Comparison of ENCODE assay signal across 8 mouse cellular contexts in genomic region chr12:52010630-52010961, GRCm38 (mm10). TPM values are rescaled to one million over a fixed set of nuclear protein-coding genes. Genes with fewer than 3 reads are reported as not detected.
DNase-seq lines count a peak whose midpoint lies in the region; ATAC-seq and TF ChIP-seq lines count a peak whose summit lies in the region.

No protein-coding gene starts in this region.

- DNase-seq in MEL (ENCODE audit: low read depth, low spot score): peak; percentile 64
- DNase-seq in embryonic facial prominence, embryonic 14.5 days (ENCODE audit: low spot score): peak; percentile 70
- peak; percentile 89 for DNase-seq in midbrain, embryonic 11.5 days (ENCODE audit: low spot score, missing footprints)
- no peak for DNase-seq in layer of hippocampus, postnatal 36 days
- DNase-seq in right cerebral cortex, adult 18-20 months: no peak
- DNase-seq in adrenal gland, adult 18-20 months (ENCODE audit: low spot score in 2 of 2): no peak

- H3K36me3 ChIP-seq in intestine, postnatal 0 days (ENCODE audit: control insufficient read depth, insufficient read depth): no peaks in the 10 kb centered on the region
- H3K36me3 ChIP-seq in intestine, embryonic 15.5 days: no peaks in the 10 kb centered on the region
- peaks cover 0 to 3% of the 10 kb centered on the region in 2 experiments; a peak in 1 of 4 replicates for H3K36me3 ChIP-seq in MEL (ENCODE audit: control insufficient read depth in 1 of 2, insufficient read depth in 2 of 2, low read length in 2 of 2)
- no peaks in the 10 kb centered on the region for H3K36me3 ChIP-seq in embryonic facial prominence, embryonic 14.5 days (ENCODE audit: control insufficient read depth, insufficient read depth, low read length)
- no peaks in the 10 kb centered on the region for H3K36me3 ChIP-seq in midbrain, embryonic 11.5 days (ENCODE audit: control insufficient read depth, insufficient read depth, low read length)

- H3K27me3 ChIP-seq in intestine, postnatal 0 days (replicated peaks; ENCODE audit: control insufficient read depth, insufficient read depth, low read length): no peaks in the 10 kb centered on the region
- H3K27me3 ChIP-seq in intestine, embryonic 15.5 days (replicated peaks): no peaks in the 10 kb centered on the region
- peaks cover 0 to 1% of the 10 kb centered on the region in 2 experiments; a peak in 2 of 4 replicates for H3K27me3 ChIP-seq in MEL (ENCODE audit: control insufficient read depth in 1 of 2, insufficient read depth in 2 of 2, low read length in 2 of 2)
- H3K27me3 ChIP-seq in embryonic facial prominence, embryonic 14.5 days (replicated peaks; ENCODE audit: control insufficient read depth, insufficient read depth, low read length): no peaks in the 10 kb centered on the region
- no peaks in the 10 kb centered on the region for H3K27me3 ChIP-seq in midbrain, embryonic 11.5 days (ENCODE audit: control insufficient read depth, insufficient read depth, low read length)

- no peak; a peak in 1 of 4 replicates for TF ChIP-seq EP300 in MEL (IDR thresholded peaks at IDR 0.05; ENCODE audit: low read depth in 1 of 2, low read length in 2 of 2)

- peaks cover 5% of the 10 kb centered on the region; the same call in 1 of the 2 replicates for H3K79me2 ChIP-seq in MEL (ENCODE audit: control insufficient read depth, insufficient read depth, low read length, poor library complexity)

- ATAC-seq in intestine, postnatal 0 days: no peak
- no peak for ATAC-seq in intestine, embryonic 15.5 days
- no peak for ATAC-seq in embryonic facial prominence, embryonic 14.5 days (ENCODE audit: low read depth)
- ATAC-seq in midbrain, embryonic 11.5 days (ENCODE audit: low FRiP score): no peak

- no peaks in the 10 kb centered on the region for H3K4me1 ChIP-seq in intestine, postnatal 0 days (replicated peaks; ENCODE audit: control insufficient read depth, insufficient read depth, low read length)
- no peaks in the 10 kb centered on the region for H3K4me1 ChIP-seq in intestine, embryonic 15.5 days (replicated peaks)
- H3K4me1 ChIP-seq in MEL (ENCODE audit: control insufficient read depth in 1 of 2, insufficient read depth in 2 of 2, low read length in 2 of 2): peaks cover 0 to under 1% of the 10 kb centered on the region in 2 experiments; a peak in 2 of 4 replicates
- peaks cover 2% of the 10 kb centered on the region for H3K4me1 ChIP-seq in embryonic facial prominence, embryonic 14.5 days (ENCODE audit: control insufficient read depth, insufficient read depth, low read length)
- no peaks in the 10 kb centered on the region for H3K4me1 ChIP-seq in midbrain, embryonic 11.5 days (ENCODE audit: control insufficient read depth, insufficient read depth, low read length)

- no peaks in the 10 kb centered on the region for H3K9me3 ChIP-seq in intestine, postnatal 0 days (ENCODE audit: control insufficient read depth)
- no peaks in the 10 kb centered on the region for H3K9me3 ChIP-seq in intestine, embryonic 15.5 days
- H3K9me3 ChIP-seq in MEL (replicated peaks; ENCODE audit: insufficient read depth, low read length): no peaks in the 10 kb centered on the region
- H3K9me3 ChIP-seq in embryonic facial prominence, embryonic 14.5 days (ENCODE audit: control insufficient read depth, low read length): no peaks in the 10 kb centered on the region
- H3K9me3 ChIP-seq in midbrain, embryonic 11.5 days (ENCODE audit: control insufficient read depth, low read length): no peaks in the 10 kb centered on the region

- TF ChIP-seq CTCF in intestine, postnatal 0 days (IDR thresholded peaks at IDR 0.05; ENCODE audit: low read depth): peak; percentile 68
- peak in 2 of 3 experiments; percentile 53 to 73; a peak in 4 of 6 replicates for TF ChIP-seq CTCF in MEL (IDR thresholded peaks at IDR 0.05 in 2 of 3, conservative IDR thresholded peaks at IDR 0.05 in 1 of 3; ENCODE audit: control insufficient read depth in 1 of 3, insufficient read depth in 1 of 3, low read depth in 2 of 3, low read length in 3 of 3, poor library complexity in 1 of 3, severe bottlenecking in 1 of 3)

- TF ChIP-seq POLR2A in MEL (IDR thresholded peaks at IDR 0.05; ENCODE audit: control insufficient read depth in 1 of 2, insufficient read depth in 1 of 2, low read depth in 1 of 2, low read length in 2 of 2, poor library complexity in 1 of 2): no peak

- WGBS in intestine, postnatal 0 days: 62% methylated on average over 2 of the region's 2 CpGs
- WGBS in intestine, embryonic 15.5 days: 68% methylated on average over 2 of the region's 2 CpGs
- 54% methylated on average over 2 of the region's 2 CpGs for WGBS in embryonic facial prominence, embryonic 14.5 days
- whole genome bisulfite sequencing in midbrain, embryonic 11.5 days: 61% methylated on average over 2 of the region's 2 CpGs

- no peak overlapping the region for H3K9ac ChIP-seq in intestine, postnatal 0 days (ENCODE audit: low read depth, low read length)
- H3K9ac ChIP-seq in intestine, embryonic 15.5 days: no peak overlapping the region
- no peak overlapping the region; the same call in 1 of the 2 replicates for H3K9ac ChIP-seq in MEL (ENCODE audit: control insufficient read depth, low read depth, low read length, poor library complexity, severe bottlenecking)
- H3K9ac ChIP-seq in embryonic facial prominence, embryonic 14.5 days (ENCODE audit: low read depth, low read length): no peak overlapping the region
- no peak overlapping the region for H3K9ac ChIP-seq in midbrain, embryonic 11.5 days (ENCODE audit: low read length)

- H3K27ac ChIP-seq in intestine, postnatal 0 days (ENCODE audit: low read depth, low read length): no peak overlapping the region
- H3K27ac ChIP-seq in intestine, embryonic 15.5 days: no peak overlapping the region
- H3K27ac ChIP-seq in MEL (ENCODE audit: control insufficient read depth, low read depth, low read length): no peak overlapping the region
- no peak overlapping the region for H3K27ac ChIP-seq in embryonic facial prominence, embryonic 14.5 days (replicated peaks; ENCODE audit: low read depth, low read length)
- peak overlapping the region; percentile 59; the same call in 1 of the 2 replicates for H3K27ac ChIP-seq in midbrain, embryonic 11.5 days (ENCODE audit: low read depth, low read length)

- no peak overlapping the region for H3K4me3 ChIP-seq in intestine, postnatal 0 days (ENCODE audit: low read depth, low read length)
- H3K4me3 ChIP-seq in intestine, embryonic 15.5 days (replicated peaks): no peak overlapping the region
- peak overlapping the region; percentile 45 to 60 for H3K4me3 ChIP-seq in MEL (ENCODE audit: control insufficient read depth in 1 of 2, insufficient read depth in 1 of 2, low read depth in 2 of 2, low read length in 2 of 2)
- no peak overlapping the region for H3K4me3 ChIP-seq in embryonic facial prominence, embryonic 14.5 days (ENCODE audit: low read depth, low read length)
- H3K4me3 ChIP-seq in midbrain, embryonic 11.5 days (ENCODE audit: low read depth, low read length): peak overlapping the region; percentile 2; the same call in 1 of the 2 replicates

- H3K4me2 ChIP-seq in intestine, postnatal 0 days (replicated peaks; ENCODE audit: low read depth): no peak overlapping the region
- H3K4me2 ChIP-seq in intestine, embryonic 15.5 days (replicated peaks): no peak overlapping the region
- H3K4me2 ChIP-seq in embryonic facial prominence, embryonic 14.5 days (ENCODE audit: low read depth, low read length): no peak overlapping the region
- H3K4me2 ChIP-seq in midbrain, embryonic 11.5 days: peak overlapping the region; percentile 29; the same call in 1 of the 2 replicates

- TF ChIP-seq RAD21 in MEL (IDR thresholded peaks at IDR 0.05; ENCODE audit: low read depth, low read length): peak; percentile 75

TF ChIP-seq in MEL, 35 proteins besides CTCF, POLR2A, EP300 and RAD21 (continues in another document):
- peak; percentile 83 for TF ChIP-seq SMC3 (IDR thresholded peaks at IDR 0.05; ENCODE audit: low read depth, low read length)
- no peak for TF ChIP-seq POLR2AphosphoS2 (IDR thresholded peaks at IDR 0.05; ENCODE audit: low read length)
- TF ChIP-seq ZNF384 (IDR thresholded peaks at IDR 0.05; ENCODE audit: low read depth, low read length): peak; percentile 99

RNA-seq across cellular contexts. Expression of gene Dtd2, which starts 4.3 kb away (rescaled TPM):
- polyA plus RNA-seq in intestine, postnatal 0 days (2015; fragmentation: Nextera tagmentation; extraction: Ambion mirVana): 28.5 and 31.8 TPM in 2 replicates
- polyA plus RNA-seq in intestine, embryonic 15.5 days (2015; fragmentation: Nextera tagmentation; extraction: Ambion mirVana): 24.8 and 26.5 TPM in 2 replicates
- total RNA-seq in MEL (2012; rRNA removed): 15.5 and 16.1 TPM in 2 replicates
- polyA plus RNA-seq in MEL (2012; ENCODE audit: insufficient read depth in 1 of 2, insufficient read length in 2 of 2, low read depth in 1 of 2, low replicate concordance in 2 of 2, missing spikeins in 1 of 2): 10 to 100 TPM in 1 of 2 experiments, not detected in 1; 22.4 TPM
- 19.0 and 22.8 TPM in 2 replicates for polyA plus RNA-seq in embryonic facial prominence, embryonic 14.5 days (2014; fragmentation: Nextera tagmentation; extraction: Ambion mirVana)
- 24.1 and 27.4 TPM in 2 replicates for polyA plus RNA-seq in midbrain, embryonic 11.5 days (2014; fragmentation: Nextera tagmentation; extraction: Ambion mirVana)
- 10 to 100 TPM in 1 of 2 experiments, 1 to 10 TPM in 1; 9.5 to 10.9 TPM for total RNA-seq in layer of hippocampus, postnatal 36 days (2021)
- total RNA-seq in adrenal gland, adult 18-20 months (2021): 10 to 100 TPM; 11.2 to 18.0 TPM

RNA-seq across cellular contexts. Expression of gene Gpr33, which starts 17.3 kb away (rescaled TPM):
- not detected in 2 replicates for polyA plus RNA-seq in intestine, postnatal 0 days (2015; fragmentation: Nextera tagmentation; extraction: Ambion mirVana)
- not detected in 2 replicates for polyA plus RNA-seq in intestine, embryonic 15.5 days (2015; fragmentation: Nextera tagmentation; extraction: Ambion mirVana)
- total RNA-seq in MEL (2012; rRNA removed): not detected in 2 replicates
- polyA plus RNA-seq in MEL (2012; ENCODE audit: insufficient read depth in 1 of 2, insufficient read length in 2 of 2, low read depth in 1 of 2, low replicate concordance in 2 of 2, missing spikeins in 1 of 2): not detected
- polyA plus RNA-seq in embryonic facial prominence, embryonic 14.5 days (2014; fragmentation: Nextera tagmentation; extraction: Ambion mirVana): not detected in 2 replicates
- polyA plus RNA-seq in midbrain, embryonic 11.5 days (2014; fragmentation: Nextera tagmentation; extraction: Ambion mirVana): not detected in 2 replicates
- not detected for total RNA-seq in layer of hippocampus, postnatal 36 days (2021)
- under 1 TPM in 1 of 2 experiments, not detected in 1; 0.22 TPM for total RNA-seq in adrenal gland, adult 18-20 months (2021)

RNA-seq across cellular contexts. Expression of gene Heatr5a, which starts 39.5 kb away (rescaled TPM):
- 4.4 and 5.5 TPM in 2 replicates for polyA plus RNA-seq in intestine, postnatal 0 days (2015; fragmentation: Nextera tagmentation; extraction: Ambion mirVana)
- 8.2 and 10.2 TPM in 2 replicates for polyA plus RNA-seq in intestine, embryonic 15.5 days (2015; fragmentation: Nextera tagmentation; extraction: Ambion mirVana)
- total RNA-seq in MEL (2012; rRNA removed): 41.2 and 46.2 TPM in 2 replicates
- polyA plus RNA-seq in MEL (2012; ENCODE audit: insufficient read depth in 1 of 2, insufficient read length in 2 of 2, low read depth in 1 of 2, low replicate concordance in 2 of 2, missing spikeins in 1 of 2): 10 to 100 TPM; 70.4 to 70.5 TPM
- 14.8 and 16.0 TPM in 2 replicates for polyA plus RNA-seq in embryonic facial prominence, embryonic 14.5 days (2014; fragmentation: Nextera tagmentation; extraction: Ambion mirVana)
- 9.2 and 9.5 TPM in 2 replicates for polyA plus RNA-seq in midbrain, embryonic 11.5 days (2014; fragmentation: Nextera tagmentation; extraction: Ambion mirVana)
- 10 to 100 TPM in 1 of 2 experiments, 1 to 10 TPM in 1; 8.7 to 10.4 TPM for total RNA-seq in layer of hippocampus, postnatal 36 days (2021)
- 10 to 100 TPM; 23.1 to 25.0 TPM for total RNA-seq in adrenal gland, adult 18-20 months (2021)

Comparison
In these comparisons a context has a peak if more than half of its experiments do, and no peak if none do; other contexts are left out.
1. H3K4me3 ChIP-seq: peak in MEL (2 of 2) and midbrain, embryonic 11.5 days (single experiment); none in intestine, postnatal 0 days (single experiment), intestine, embryonic 15.5 days (single experiment) and embryonic facial prominence, embryonic 14.5 days (single experiment).
2. DNase-seq: peak in MEL (single experiment), embryonic facial prominence, embryonic 14.5 days (single experiment) and midbrain, embryonic 11.5 days (single experiment); none in layer of hippocampus, postnatal 36 days (0 of 2), right cerebral cortex, adult 18-20 months (single experiment) and adrenal gland, adult 18-20 months (0 of 2).